Mouse (Mus musculus) embryonic stem cell, embryonic (primary cell): ENCODE measurements around the gene Clcn6.

Source experiments
- CTCF ChIA-PET, 4 experiments: fragments of 300-600 bp in 2 of 4; fragments of 350-600 bp in 2 of 4; sonication (Branson Sonifier 250); formaldehyde crosslinking; loops; one replicate each; lab custom pipeline; 2022; ENCODE audit warnings: inconsistent platforms in 2 of 4; lab: Charles Lee
- POLR2A ChIA-PET, 4 experiments: fragments of 300-600 bp in 2 of 4; fragments of 350-600 bp in 2 of 4; sonication (Branson Sonifier 250); formaldehyde crosslinking; loops; one replicate each; lab custom pipeline; 2022; ENCODE audit warnings: antibody characterized with exemption in 4 of 4, inconsistent platforms in 1 of 4; lab: Charles Lee

Gene Clcn6

GRCm38 (mm10) chr4:148038079-148038599 lies 482 bp downstream of the Clcn6 start:
- ChIA-PET CTCF (interaction anchor here in 3 of 4 experiments (0.8 to 1.7 kb wide), 10 partner anchors 20 to 122 kb away, joined by 3 to 6 read pairs (median 4); partner anchors contain the start of genes Fbxo2 (in 1 of the 3), Fbxo44 (in 1 of the 3) and Nppb (in 1 of the 3)), POLR2A (interaction anchor here (0.6 to 43.0 kb wide), 85 partner anchors 4 to 589 kb away, joined by 3 to 812 read pairs (median 5); partner anchors contain the start of genes Agtrap (in 2 of the 4), Fbxo2 (in 2 of the 4), Fbxo44 (in 2 of the 4) and Fbxo6 (in 2 of the 4))

GRCm38 (mm10) chr4:148035440-148035839 lies 3.2 kb downstream of the Clcn6 start:
- ChIA-PET CTCF (interaction anchor here in 1 of 4 experiments (0.6 kb wide), 1 partner anchor 80 kb away, joined by 4 read pairs; no protein-coding TSS in a partner anchor), POLR2A (interaction anchor here (0.6 to 43.0 kb wide), 19 partner anchors 1 to 413 kb away, joined by 3 to 812 read pairs (median 3); partner anchors contain the start of genes Agtrap (in 2 of the 4), Clcn6 (in 1 of the 4), Disp3 (in 1 of the 4) and Mthfr (in 1 of the 4))

GRCm38 (mm10) chr4:148033858-148034410 lies 4.7 kb downstream of the Clcn6 start:
- POLR2A ChIA-PET = interaction anchor here in 3 of 4 experiments (0.7 to 43.0 kb wide), 23 partner anchors 0 to 120 kb away, joined by 3 to 812 read pairs (median 7); partner anchors contain the start of genes Agtrap (in 2 of the 3), Nppb (in 2 of the 3), Clcn6 (in 1 of the 3) and Mthfr (in 1 of the 3)

GRCm38 (mm10) chr4:148030506-148030905 lies 8.1 kb downstream of the Clcn6 start:
- CTCF ChIA-PET = interaction anchor here in 1 of 4 experiments (0.6 kb wide), 1 partner anchor 387 kb away, joined by 4 read pairs; no protein-coding TSS in a partner anchor
- POLR2A ChIA-PET = interaction anchor here in 2 of 4 experiments (0.6 to 43.0 kb wide), 11 partner anchors 8 to 147 kb away, joined by 3 to 812 read pairs (median 5); partner anchors contain the start of genes Clcn6 (in 1 of the 2), Mthfr (in 1 of the 2) and Nppb (in 1 of the 2)

More at GRCm38 (mm10) chr4:148033858-148034410, 4.7 kb downstream of the Clcn6 start:
- CTCF ChIA-PET = no interaction called here

GRCm38 (mm10) chr4:148029297-148029696 lies 9.3 kb downstream of the Clcn6 start:
- POLR2A ChIA-PET = interaction anchor here in 3 of 4 experiments (0.7 to 43.0 kb wide), 11 partner anchors 9 to 78 kb away, joined by 3 to 812 read pairs (median 5); partner anchors contain the start of genes Clcn6 (in 3 of the 3) and Mthfr (in 3 of the 3)

GRCm38 (mm10) chr4:148024003-148024402 lies 14.6 kb downstream of the Clcn6 start:
- POLR2A ChIA-PET = interaction anchor here in 3 of 4 experiments (0.5 to 43.0 kb wide), 15 partner anchors 8 to 88 kb away, joined by 3 to 812 read pairs (median 4); partner anchors contain the start of genes Clcn6 (in 3 of the 3), Mthfr (in 3 of the 3), Nppa (in 1 of the 3) and Nppb (in 1 of the 3)

More at GRCm38 (mm10) chr4:148029297-148029696, 9.3 kb downstream of the Clcn6 start:
- CTCF ChIA-PET = interaction anchor here in 1 of 4 experiments (0.5 kb wide), 1 partner anchor 168 kb away, joined by 3 read pairs; no protein-coding TSS in a partner anchor

GRCm38 (mm10) chr4:148018410-148018809 lies 20.2 kb downstream of the Clcn6 start:
- POLR2A ChIA-PET = interaction anchor here in 2 of 4 experiments (0.9 to 43.0 kb wide), 11 partner anchors 7 to 66 kb away, joined by 3 to 812 read pairs (median 5); partner anchors contain the start of genes Clcn6 (in 2 of the 2) and Mthfr (in 2 of the 2)
- CTCF ChIA-PET = interaction anchor here in 1 of 4 experiments (0.6 to 1.3 kb wide), 3 partner anchors 10 to 40 kb away, joined by 3 to 5 read pairs (median 4); no protein-coding TSS in a partner anchor

More at GRCm38 (mm10) chr4:148024003-148024402, 14.6 kb downstream of the Clcn6 start:
- CTCF ChIA-PET = interaction anchor here in 1 of 4 experiments (0.9 to 1.7 kb wide), 4 partner anchors 9 to 64 kb away, joined by 4 to 6 read pairs (median 4); no protein-coding TSS in a partner anchor

- ChIA-PET POLR2A (interaction anchor here in 3 of 4 experiments (0.7 to 43.0 kb wide), 21 partner anchors 9 to 123 kb away, joined by 3 to 812 read pairs (median 4); partner anchors contain the start of genes Clcn6 (in 2 of the 3), Mthfr (in 2 of the 3) and Nppb (in 1 of the 3)), CTCF (interaction anchor here in 2 of 4 experiments (0.6 to 3.2 kb wide), 5 partner anchors 10 to 58 kb away, joined by 3 to 12 read pairs (median 4); partner anchors contain the start of genes Clcn6 (in 1 of the 2) and Mthfr (in 1 of the 2))
These were observed 21.6 kb downstream of the Clcn6 start for GRCm38 (mm10) chr4:148016981-148017380.

- ChIA-PET CTCF (interaction anchor here (0.6 to 3.2 kb wide), 39 partner anchors 9 to 411 kb away, joined by 3 to 12 read pairs (median 4); partner anchors contain the start of genes Nppb (in 2 of the 4), Fbxo2 (in 1 of the 4) and Fbxo44 (in 1 of the 4)), POLR2A (interaction anchor here (0.9 to 43.0 kb wide), 28 partner anchors 7 to 585 kb away, joined by 3 to 812 read pairs (median 5); partner anchors contain the start of genes Clcn6 (in 2 of the 4), Mthfr (in 2 of the 4) and Nppa (in 1 of the 4))
These were observed 23.2 kb downstream of the Clcn6 start for GRCm38 (mm10) chr4:148015418-148015817.

- CTCF ChIA-PET = no interaction called here
- POLR2A ChIA-PET = interaction anchor here in 3 of 4 experiments (0.5 to 9.1 kb wide), 9 partner anchors 9 to 75 kb away, joined by 3 to 56 read pairs (median 4); partner anchors contain the start of genes Nppa (in 1 of the 3) and Nppb (in 1 of the 3)
These were observed 26.4 kb downstream of the Clcn6 start for GRCm38 (mm10) chr4:148012216-148012615.

GRCm38 (mm10) chr4:148011332-148011731 lies 27.3 kb downstream of the Clcn6 start:
- CTCF ChIA-PET = no interaction called here
- POLR2A ChIA-PET = interaction anchor here in 3 of 4 experiments (0.7 to 9.1 kb wide), 9 partner anchors 10 to 48 kb away, joined by 3 to 56 read pairs (median 4); partner anchors contain the start of genes Nppa (in 1 of the 3) and Nppb (in 1 of the 3)

GRCm38 (mm10) chr4:148009641-148010040 lies 29.0 kb downstream of the Clcn6 start:
- ChIA-PET POLR2A (interaction anchor here (0.6 to 6.4 kb wide), 7 partner anchors 8 to 110 kb away, joined by 3 to 36 read pairs (median 5); partner anchors contain the start of genes Clcn6 (in 1 of the 4), Mthfr (in 1 of the 4) and Nppa (in 1 of the 4)), CTCF (interaction anchor here in 2 of 4 experiments (1.0 to 1.1 kb wide), 2 partner anchors 49 to 105 kb away, joined by 3 to 4 read pairs; no protein-coding TSS in a partner anchor)

- POLR2A ChIA-PET = interaction anchor here in 1 of 4 experiments (0.6 to 6.4 kb wide), 5 partner anchors 8 to 58 kb away, joined by 3 to 36 read pairs (median 3); partner anchors contain the start of gene Nppa
These were observed 30.2 kb downstream of the Clcn6 start for GRCm38 (mm10) chr4:148008412-148008811.

GRCm38 (mm10) chr4:148004361-148004760 lies 34.3 kb downstream of the Clcn6 start:
- CTCF ChIA-PET = interaction anchor here in 2 of 4 experiments (0.7 to 2.1 kb wide), 3 partner anchors 11 to 163 kb away, joined by 3 to 8 read pairs (median 4); no protein-coding TSS in a partner anchor
- POLR2A ChIA-PET = interaction anchor here in 3 of 4 experiments (0.6 to 4.2 kb wide), 19 partner anchors 10 to 61 kb away, joined by 3 to 18 read pairs (median 5); partner anchors contain the start of genes Nppb (in 3 of the 3), Clcn6 (in 2 of the 3) and Mthfr (in 2 of the 3)

More at GRCm38 (mm10) chr4:148008412-148008811, 30.2 kb downstream of the Clcn6 start:
- CTCF ChIA-PET = interaction anchor here in 3 of 4 experiments (0.6 to 2.0 kb wide), 3 partner anchors 15 to 241 kb away, joined by 3 to 10 read pairs (median 4); no protein-coding TSS in a partner anchor

- ChIA-PET CTCF (interaction anchor here in 2 of 4 experiments (1.2 to 1.3 kb wide), 2 partner anchors 13 to 14 kb away, joined by 3 read pairs; no protein-coding TSS in a partner anchor), POLR2A (interaction anchor here in 2 of 4 experiments (0.8 to 2.6 kb wide), 8 partner anchors 12 to 65 kb away, joined by 3 to 8 read pairs (median 3); partner anchors contain the start of gene Nppb (in 1 of the 2))
These were observed 36.8 kb downstream of the Clcn6 start for GRCm38 (mm10) chr4:148001866-148002265.
